Mouse (Mus musculus): ENCODE results near the gene Zdhhc1.

- TF ChIP-seq CTCF (IDR thresholded peaks at IDR 0.05; ENCODE audit: low read depth) (no peak), EP300 (IDR thresholded peaks at IDR 0.05; ENCODE audit: low read depth) (no peak)
Observed at GRCm38 (mm10) chr8:105482123-105482522, 14.6 kb downstream of the Zdhhc1 start.
